Mouse (Mus musculus) kidney, embryonic 15.5 days (tissue): Measurements from ENCODE around the gene Rab36. TPM values are rescaled to one million over a fixed set of nuclear protein-coding genes. Genes with fewer than 3 reads are reported as not detected.
A peak's percentile ranks its signal among the peaks of the same experiment; 100 is the strongest.

Experiments used
- ATAC-seq: fragments of 200-750 bp; cut with Nextera tagmentation; replicated peaks from 2 replicates; pipeline ENCODE4 v1.8.0; 2017; ENCODE audit warnings: moderate TSS enrichment; ENCODE audit not compliant: low FRiP score
- H3K27ac ChIP-seq: fragments of 300-500 bp; sonication (generic); 2 replicates; pipeline ENCODE4 v1.5.1; 2015; ENCODE audit warnings: mild to moderate bottlenecking, inconsistent platforms
- H3K27me3 ChIP-seq: fragments of 300-500 bp; sonication (generic); 2 replicates; pipeline ENCODE4 v1.6.1; 2015; ENCODE audit warnings: inconsistent platforms
- H3K36me3 ChIP-seq: fragments of 300-500 bp; sonication (generic); 2 replicates; pipeline ENCODE4 v1.6.1; 2015; ENCODE audit warnings: inconsistent platforms
- H3K4me1 ChIP-seq: fragments of 300-500 bp; sonication (generic); 2 replicates; pipeline ENCODE4 v1.6.1; 2015; ENCODE audit warnings: inconsistent platforms
- H3K4me2 ChIP-seq: fragments of 300-500 bp; sonication (generic); 2 replicates; pipeline ENCODE4 v1.6.1; 2015; ENCODE audit warnings: moderate library complexity, mild to moderate bottlenecking, inconsistent platforms
- H3K4me3 ChIP-seq: fragments of 300-500 bp; sonication (generic); replicated peaks from 2 replicates; pipeline ENCODE4 v1.5.1; 2015; ENCODE audit warnings: mild to moderate bottlenecking, inconsistent platforms
- H3K9ac ChIP-seq: fragments of 300-500 bp; sonication (generic); 2 replicates; pipeline ENCODE4 v1.6.1; 2015; ENCODE audit warnings: mild to moderate bottlenecking, inconsistent platforms
- H3K9me3 ChIP-seq: fragments of 300-500 bp; sonication (generic); replicated peaks from 2 replicates; pipeline ENCODE4 v1.6.1; 2016; ENCODE audit warnings: inconsistent platforms
- WGBS: fragments of 180-500 bp; shearing (Covaris S2); methylation state at CpG from one replicate; pipeline ENCODE4 v1.1.7; 2015; ENCODE audit warnings: mixed read lengths; 5-methylcytosine and 5-hydroxymethylcytosine counted together
- polyA plus RNA-seq: library from polyadenylated mRNA; unstranded; fragments of >200 nt; fragmentation: Nextera tagmentation; extraction: Ambion mirVana; gene quantifications from 2 replicates; pipeline ENCODE4 v1.2.1, GENCODE M21; 2015

Gene Rab36
- polyA plus RNA-seq, 1 experiment from 2014 or later = 12.8 TPM

DNA sequence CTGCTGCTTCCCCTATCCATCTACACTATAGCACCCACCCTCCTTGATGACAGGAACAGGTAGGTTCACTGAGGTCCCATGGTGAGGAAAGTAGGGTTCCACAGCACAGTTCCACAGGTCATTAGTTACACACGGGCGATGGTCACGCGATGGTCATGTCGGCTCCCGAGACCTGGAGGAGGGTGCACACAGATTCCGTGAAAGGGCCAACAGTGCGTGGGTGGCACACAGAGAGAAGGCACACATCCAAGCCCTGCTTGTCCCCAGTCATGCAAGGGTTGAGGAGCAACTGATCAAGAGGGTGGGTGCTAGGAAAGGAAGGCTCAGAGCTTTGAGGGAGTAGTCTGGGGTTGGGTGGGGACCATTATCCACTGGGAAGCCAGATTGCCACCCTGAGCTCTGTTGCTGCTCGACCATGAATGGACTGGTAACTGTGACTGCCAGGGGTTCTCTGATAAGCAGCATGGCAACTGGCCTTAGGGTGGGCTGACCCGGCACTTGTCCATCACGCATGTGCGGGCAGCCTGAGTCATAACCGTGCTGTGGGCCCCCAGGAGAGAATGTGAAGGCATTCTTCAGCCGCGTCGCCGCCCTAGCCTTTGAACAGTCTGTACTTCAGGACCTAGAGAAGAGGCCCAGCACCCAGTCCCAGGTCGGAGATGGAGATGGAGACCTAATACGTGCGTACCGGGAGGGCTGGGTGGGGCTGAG, 14.7 kb downstream of the Rab36 start:
- WGBS = 86% methylated on average over 21 of the region's 21 CpGs
- ATAC-seq = no peak
- Histone ChIP-seq H3K27me3 (no peaks in the 10 kb centered on the region), H3K27ac (no peak overlapping the region), H3K9me3 (no peaks in the 10 kb centered on the region), H3K36me3 (peaks cover 4% of the 10 kb centered on the region; the same call in 1 of the 2 replicates), H3K4me1 (0 out of 2 replicates have a peak, but pooled peaks cover 4% of the 10 kb centered on the region), H3K4me3 (no peak overlapping the region), H3K9ac (no peak overlapping the region), H3K4me2 (no peak overlapping the region)

DNA sequence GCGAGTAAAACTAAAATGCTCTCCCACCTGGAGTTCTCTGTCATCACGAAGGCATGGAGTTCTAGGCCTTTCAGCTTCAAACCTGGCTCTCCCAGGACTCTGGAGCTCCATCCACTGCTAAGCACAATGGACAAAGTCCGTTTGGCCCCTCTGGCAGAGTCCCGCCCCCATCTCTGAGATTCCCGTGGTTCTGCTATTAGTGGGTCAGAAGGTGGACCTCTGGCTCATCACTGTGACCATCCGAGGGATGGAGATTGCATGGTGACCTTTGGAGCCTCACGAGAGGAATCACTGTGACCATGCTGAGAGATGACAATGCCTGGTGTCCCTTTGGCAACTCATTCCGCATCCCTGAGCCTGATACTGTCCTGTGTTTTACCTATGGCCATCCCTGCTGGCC, 16.0 kb downstream of the Rab36 start:
- no peak for ATAC-seq
- Histone ChIP-seq H3K9me3 (no peaks in the 10 kb centered on the region), H3K4me1 (0 out of 2 replicates have a peak, but pooled peaks cover 5% of the 10 kb centered on the region), H3K4me3 (no peak overlapping the region), H3K27ac (no peak overlapping the region), H3K4me2 (no peak overlapping the region), H3K9ac (no peak overlapping the region), H3K36me3 (no peaks in the 10 kb centered on the region), H3K27me3 (no peaks in the 10 kb centered on the region)
- WGBS = 80% methylated on average over 8 of the region's 8 CpGs

DNA sequence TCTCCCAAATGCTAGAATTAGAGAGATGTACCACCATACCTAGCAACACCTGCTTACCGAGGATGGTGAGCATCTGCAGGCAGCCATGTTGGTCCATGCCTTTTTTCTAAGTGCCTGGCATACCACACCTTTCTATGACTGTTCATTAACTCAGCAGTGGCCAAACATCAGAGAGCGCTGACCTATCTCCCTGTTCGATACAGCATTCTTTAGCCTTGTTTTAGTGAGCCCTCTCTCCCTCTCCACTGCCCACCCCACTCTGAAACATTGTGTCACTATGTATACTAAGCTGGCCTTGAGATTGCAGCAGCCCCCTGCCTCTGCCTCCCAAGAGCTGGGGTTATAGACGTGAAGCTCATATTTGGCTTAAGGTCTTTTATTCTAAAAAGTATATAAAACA, 16.8 kb downstream of the Rab36 start:
- no peaks in the 10 kb centered on the region for H3K9me3 ChIP-seq
- H3K9ac ChIP-seq = no peak overlapping the region
- no peak; the same call in 1 of the 2 replicates for ATAC-seq
- no peaks in the 10 kb centered on the region for H3K27me3 ChIP-seq
- 79% methylated on average over 4 of the region's 4 CpGs for WGBS
- no peaks in the 10 kb centered on the region for H3K36me3 ChIP-seq
- H3K4me1 ChIP-seq = peaks cover 5% of the 10 kb centered on the region; the same call in 1 of the 2 replicates
- no peak overlapping the region for H3K27ac ChIP-seq
- H3K4me3 ChIP-seq = no peak overlapping the region
- H3K4me2 ChIP-seq = no peak overlapping the region

DNA sequence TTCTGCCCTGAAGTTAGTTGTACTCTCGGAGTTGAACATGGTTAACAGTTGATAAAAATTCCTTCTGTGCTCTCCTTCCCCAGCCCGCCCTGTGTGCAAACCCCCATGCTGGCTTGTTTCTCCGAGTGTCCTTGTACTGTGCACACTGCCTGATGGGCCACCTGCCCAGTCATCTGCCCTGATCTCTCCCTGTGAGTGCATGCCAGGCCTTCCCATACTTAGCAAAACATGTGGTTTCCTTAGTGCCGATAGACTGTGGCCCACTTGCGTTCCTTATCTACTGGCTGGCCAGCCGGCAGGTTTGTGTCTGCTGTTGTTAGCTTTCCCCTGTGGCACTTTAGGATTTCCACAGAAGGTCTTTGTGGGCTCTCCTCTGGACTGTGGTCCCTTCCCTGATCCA, 17.3 kb downstream of the Rab36 start:
- no peaks in the 10 kb centered on the region for H3K27me3 ChIP-seq
- no peak overlapping the region for H3K9ac ChIP-seq
- no peak for ATAC-seq
- H3K4me1 ChIP-seq = peaks cover 8% of the 10 kb centered on the region; the same call in 1 of the 2 replicates
- 80% methylated on average over 6 of the region's 6 CpGs for WGBS
- no peaks in the 10 kb centered on the region for H3K9me3 ChIP-seq
- no peaks in the 10 kb centered on the region for H3K36me3 ChIP-seq
- H3K27ac ChIP-seq = no peak overlapping the region
- no peak overlapping the region for H3K4me2 ChIP-seq
- H3K4me3 ChIP-seq = no peak overlapping the region

DNA sequence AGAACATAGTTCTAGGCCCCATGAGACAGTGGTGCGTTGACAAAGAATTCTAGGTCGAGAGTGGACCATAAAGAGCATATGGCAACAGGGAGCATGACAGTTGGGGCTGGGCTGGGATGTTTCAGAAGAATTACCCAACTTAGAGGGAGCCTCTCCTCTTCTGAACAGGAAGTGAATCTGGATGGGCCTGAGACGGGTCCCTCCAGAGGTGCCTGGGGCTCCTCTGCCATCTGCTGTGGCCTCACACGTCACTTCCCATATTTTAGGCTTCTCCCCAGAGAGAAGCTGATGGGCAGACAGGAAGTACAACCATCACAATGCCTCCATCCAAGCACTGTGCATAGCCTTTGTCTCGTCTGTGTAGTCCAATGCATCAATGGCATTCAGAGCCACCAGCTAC, 18.8 kb downstream of the Rab36 start:
- 66% methylated on average over 5 of the region's 5 CpGs for WGBS
- no peak overlapping the region for H3K9ac ChIP-seq
- H3K27ac ChIP-seq = no peak overlapping the region
- H3K9me3 ChIP-seq = no peaks in the 10 kb centered on the region
- no peak overlapping the region for H3K4me3 ChIP-seq
- H3K4me1 ChIP-seq = peaks cover 18% of the 10 kb centered on the region
- no peak for ATAC-seq
- no peaks in the 10 kb centered on the region for H3K36me3 ChIP-seq
- H3K4me2 ChIP-seq = no peak overlapping the region
- no peaks in the 10 kb centered on the region for H3K27me3 ChIP-seq

DNA sequence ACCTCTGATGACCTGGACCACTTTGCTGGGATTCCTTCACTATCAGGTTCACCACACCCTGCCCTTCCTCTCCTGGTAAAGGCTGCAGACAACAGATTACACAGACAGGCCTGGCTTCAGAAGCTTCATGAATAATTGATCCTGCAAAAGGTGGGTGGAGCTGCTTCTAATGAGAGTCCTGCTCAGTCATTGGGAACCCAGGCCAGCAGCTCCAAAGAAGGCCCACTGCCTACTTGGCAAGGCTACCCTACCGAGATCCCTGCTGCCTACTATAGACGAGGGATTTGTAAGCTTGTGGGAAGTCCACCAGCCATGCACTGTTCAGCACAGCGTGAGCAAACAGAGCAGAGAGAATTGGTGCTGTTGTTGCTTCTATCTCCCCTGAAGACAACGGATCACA, 19.4 kb downstream of the Rab36 start:
- no peak overlapping the region for H3K4me2 ChIP-seq

DNA sequence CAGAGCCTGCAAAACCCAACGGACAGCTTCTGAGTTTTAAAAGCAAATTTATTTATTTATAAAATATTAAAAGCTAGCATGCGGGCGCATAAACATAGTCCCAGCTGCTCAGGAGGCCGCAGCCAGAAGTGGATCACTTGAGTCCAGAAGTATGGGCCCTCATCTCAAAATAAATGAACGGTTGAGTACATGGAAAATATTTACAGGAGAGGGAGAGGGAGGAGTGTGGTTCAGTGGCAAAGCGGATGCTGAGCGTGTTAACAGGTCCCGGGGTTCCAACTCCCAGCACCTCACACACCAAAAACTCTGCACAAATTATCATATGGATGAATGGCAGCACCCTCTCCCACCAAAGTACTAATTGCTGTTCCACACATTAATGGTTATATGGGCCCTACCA, 21.5 kb downstream of the Rab36 start:
- WGBS = 88% methylated on average over 8 of the region's 8 CpGs

More for the DNA sequence above, 19.4 kb downstream of the Rab36 start:
- Histone ChIP-seq H3K4me3 (no peak overlapping the region), H3K36me3 (no peaks in the 10 kb centered on the region), H3K4me1 (peaks cover 21% of the 10 kb centered on the region), H3K9ac (no peak overlapping the region), H3K27me3 (no peaks in the 10 kb centered on the region), H3K9me3 (no peaks in the 10 kb centered on the region), H3K27ac (no peak overlapping the region)
- WGBS = 24% methylated on average over 4 of the region's 4 CpGs
- no peak for ATAC-seq

DNA sequence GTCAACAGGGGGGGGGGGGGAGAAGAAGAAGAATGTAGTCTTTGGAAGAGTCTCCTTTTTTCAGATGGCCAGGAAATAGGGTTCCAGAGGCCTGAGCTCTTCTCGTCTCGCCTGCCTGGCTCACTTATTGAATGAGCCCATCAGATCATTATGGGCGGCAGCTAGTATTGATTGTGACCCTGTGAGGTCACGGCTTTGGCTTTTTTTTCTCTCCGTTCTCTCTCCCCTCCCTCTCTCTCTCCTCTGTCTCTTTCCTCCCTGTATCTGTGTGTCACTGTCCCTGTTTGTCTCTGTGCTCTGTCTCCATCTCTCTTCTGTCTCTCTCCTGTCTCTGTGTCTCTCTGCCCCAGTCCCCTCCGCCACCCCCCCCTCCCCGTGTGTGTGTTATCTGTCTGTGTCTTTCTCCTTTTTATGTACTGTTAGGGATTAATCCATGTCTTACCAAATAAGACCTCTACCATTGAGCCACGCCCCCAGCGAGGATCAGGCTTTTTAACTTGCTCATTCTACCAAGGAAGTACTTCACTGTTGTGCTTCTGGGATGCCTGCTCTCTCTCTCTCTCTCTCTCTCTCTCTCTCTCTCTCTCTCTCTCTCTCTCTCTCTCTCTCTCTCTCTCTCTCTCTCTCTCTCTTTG, 22.0 kb downstream of the Rab36 start:
- no peaks in the 10 kb centered on the region for H3K27me3 ChIP-seq
- no peak overlapping the region for H3K27ac ChIP-seq
- H3K4me2 ChIP-seq = peak overlapping the region; percentile 86
- peaks cover 47% of the 10 kb centered on the region for H3K4me1 ChIP-seq
- no peak for ATAC-seq
- no peak overlapping the region for H3K4me3 ChIP-seq
- 40% methylated on average over 9 of the region's 9 CpGs for WGBS
- H3K36me3 ChIP-seq = no peaks in the 10 kb centered on the region
- no peaks in the 10 kb centered on the region for H3K9me3 ChIP-seq
- no peak overlapping the region for H3K9ac ChIP-seq

More for the DNA sequence above, 21.5 kb downstream of the Rab36 start:
- Histone ChIP-seq H3K27ac (no peak overlapping the region), H3K9ac (no peak overlapping the region), H3K27me3 (no peaks in the 10 kb centered on the region), H3K4me1 (peaks cover 42% of the 10 kb centered on the region), H3K9me3 (no peaks in the 10 kb centered on the region), H3K4me3 (no peak overlapping the region), H3K4me2 (no peak overlapping the region), H3K36me3 (no peaks in the 10 kb centered on the region)
- no peak for ATAC-seq

DNA sequence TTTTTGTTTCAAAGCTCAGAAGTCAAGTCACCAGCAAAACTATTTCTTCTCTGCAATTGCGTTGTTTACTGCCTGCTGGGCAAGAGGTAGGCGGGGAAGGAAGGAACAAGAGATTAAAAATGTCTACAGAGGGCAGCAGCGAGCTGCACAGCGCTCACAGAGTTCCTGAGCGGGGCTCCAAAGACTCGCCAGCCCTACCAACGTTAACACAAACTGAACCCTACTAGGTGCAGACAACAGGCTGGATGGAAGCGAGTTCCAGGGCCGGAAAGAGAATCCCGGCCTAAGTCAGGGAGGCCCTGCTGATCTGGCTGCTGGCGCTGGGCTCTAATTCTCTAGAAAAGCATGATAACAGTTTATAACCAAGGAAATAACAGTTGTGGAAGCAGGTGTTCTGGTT, 22.5 kb downstream of the Rab36 start:
- peak; percentile 20; the same call in 1 of the 2 replicates for ATAC-seq
- peaks cover 52% of the 10 kb centered on the region for H3K4me1 ChIP-seq
- no peaks in the 10 kb centered on the region for H3K27me3 ChIP-seq
- no peak overlapping the region for H3K9ac ChIP-seq
- no peaks in the 10 kb centered on the region for H3K9me3 ChIP-seq
- peak overlapping the region; percentile 86 for H3K4me2 ChIP-seq
- H3K36me3 ChIP-seq = no peaks in the 10 kb centered on the region
- WGBS = under 1% methylated on average over 11 of the region's 11 CpGs
- H3K4me3 ChIP-seq = peak overlapping the region; percentile 77
- H3K27ac ChIP-seq = no peak overlapping the region

DNA sequence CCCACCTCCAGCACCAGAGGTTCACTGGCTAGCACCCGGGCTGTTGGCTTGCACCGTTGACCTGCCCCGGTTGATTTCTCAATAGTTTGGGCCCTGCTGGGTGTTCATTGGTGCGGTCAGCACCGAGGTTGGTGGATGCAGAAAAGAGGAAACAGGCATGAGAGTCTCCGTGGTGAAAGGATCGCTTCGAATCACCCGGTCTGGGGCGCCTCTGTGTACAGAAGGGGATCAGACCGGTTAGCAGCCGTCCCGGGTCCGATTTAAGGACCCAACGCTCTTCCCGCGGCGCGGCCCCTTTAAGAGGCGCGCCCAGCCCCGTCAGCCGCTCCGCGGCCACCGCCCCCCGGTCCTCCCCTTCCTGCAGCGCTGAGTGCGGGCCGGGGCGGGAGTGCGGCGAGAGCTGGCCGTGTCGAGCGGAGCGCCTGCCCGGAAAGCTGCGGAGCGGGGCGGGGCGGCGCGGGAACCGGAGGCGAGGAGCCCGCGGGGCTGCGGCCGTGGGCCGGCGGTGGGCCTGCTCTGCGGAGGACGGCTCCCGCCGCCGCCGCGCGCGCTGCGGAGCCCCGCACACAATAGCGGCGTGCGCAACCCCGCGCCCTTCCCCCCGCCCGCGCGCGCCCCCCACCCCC, 23.5 kb downstream of the Rab36 start, which contains the start of gene Bcr:
Gene Bcr, plus strand, starts transcription at position 376 of the 626 bp plus-strand sequence.
- H3K4me3 ChIP-seq = peak within 1 kb of the TSS; percentile 77
- ATAC-seq = peak; percentile 90
- H3K4me1 ChIP-seq = peaks cover 54% of the 10 kb centered on the region
- under 1% methylated on average over 46 of the region's 73 CpGs for WGBS
- H3K27me3 ChIP-seq = no peaks in the 10 kb centered on the region
- peak within 1 kb of the TSS; percentile 34 for H3K27ac ChIP-seq
- H3K9me3 ChIP-seq = no peaks in the 10 kb centered on the region
- H3K9ac ChIP-seq = peak within 1 kb of the TSS; percentile 76
- H3K4me2 ChIP-seq = peak within 1 kb of the TSS; percentile 86
- H3K36me3 ChIP-seq = no peaks in the 10 kb centered on the region

DNA sequence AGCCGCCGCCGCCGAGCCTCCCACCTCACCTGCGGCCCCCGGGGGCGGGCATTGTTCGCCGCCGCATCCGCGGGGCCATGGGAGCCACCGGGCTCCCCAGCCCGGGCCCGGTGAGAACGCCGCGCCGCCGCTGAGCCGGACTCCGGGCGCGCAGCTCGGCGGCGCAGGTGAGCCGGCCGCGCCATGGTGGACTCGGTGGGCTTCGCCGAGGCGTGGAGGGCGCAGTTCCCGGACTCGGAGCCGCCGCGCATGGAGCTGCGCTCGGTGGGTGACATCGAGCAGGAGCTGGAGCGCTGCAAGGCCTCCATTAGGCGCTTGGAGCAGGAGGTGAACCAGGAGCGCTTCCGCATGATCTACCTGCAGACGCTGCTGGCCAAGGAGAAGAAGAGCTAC, 24.0 kb downstream of the Rab36 start:
- under 1% methylated on average over 45 of the region's 48 CpGs for WGBS
- H3K9ac ChIP-seq = peak overlapping the region; percentile 76
- no peaks in the 10 kb centered on the region for H3K27me3 ChIP-seq
- H3K36me3 ChIP-seq = no peaks in the 10 kb centered on the region
- peak; percentile 45 for ATAC-seq
- H3K9me3 ChIP-seq = no peaks in the 10 kb centered on the region
- H3K4me1 ChIP-seq = peaks cover 54% of the 10 kb centered on the region
- peak overlapping the region; percentile 77 for H3K4me3 ChIP-seq
- peak overlapping the region; percentile 34 for H3K27ac ChIP-seq
- peak overlapping the region; percentile 86 for H3K4me2 ChIP-seq
